Mouse (Mus musculus): ENCODE results near the gene Rsph4a.
"Not testable (repeated sequence)": the region's sequence is repeated elsewhere in the genome, so short reads cannot be mapped to it uniquely, and the experiment has no call there.

Gene Rsph4a

DNA sequence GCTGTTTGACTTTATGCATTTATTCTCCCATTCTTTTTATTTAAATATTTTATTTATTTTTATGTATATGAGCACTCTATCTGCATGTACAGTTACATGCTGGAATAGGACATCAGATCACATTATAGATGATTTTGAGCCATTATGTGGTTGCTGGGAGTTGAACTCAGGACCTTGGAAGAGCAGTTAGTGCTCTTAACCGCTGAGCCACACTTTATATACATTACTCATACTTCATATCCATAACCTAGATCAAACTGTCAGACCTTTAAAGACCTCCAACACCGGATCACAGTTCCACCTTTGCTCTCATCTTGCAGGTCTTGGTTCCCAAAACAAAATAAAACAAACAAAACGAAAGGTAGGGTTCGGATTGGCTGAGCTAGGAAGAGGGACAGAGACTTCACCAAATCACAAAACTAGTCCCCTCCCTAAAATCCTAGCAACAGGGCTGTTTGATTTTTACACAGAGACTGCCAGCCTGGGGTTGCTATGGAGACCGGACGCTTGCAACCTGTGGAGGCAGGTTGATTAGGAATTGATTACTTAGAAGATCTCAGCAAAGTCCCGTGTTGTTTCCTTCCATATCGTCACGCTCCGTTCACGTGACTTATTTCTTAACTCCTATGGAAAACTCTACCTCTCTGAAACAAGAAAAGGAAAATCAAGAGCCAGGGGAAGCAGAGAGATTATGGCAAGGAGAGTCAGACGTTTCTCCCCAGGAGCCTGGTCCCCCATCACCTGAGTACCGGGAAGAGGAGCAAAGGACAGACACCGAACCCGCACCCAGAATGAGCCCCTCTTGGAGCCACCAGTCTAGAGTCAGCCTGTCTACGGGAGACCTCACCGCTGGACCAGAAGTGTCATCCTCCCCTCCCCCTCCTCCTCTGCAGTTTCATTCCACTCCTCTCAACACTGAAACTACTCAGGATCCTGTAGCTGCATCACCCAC lies at the start of gene Rsph4a:
Gene Rsph4a (plus strand): TSS at position 582 of the 952 bp plus-strand sequence.
- peak; percentile 42 for DNase-seq

DNA sequence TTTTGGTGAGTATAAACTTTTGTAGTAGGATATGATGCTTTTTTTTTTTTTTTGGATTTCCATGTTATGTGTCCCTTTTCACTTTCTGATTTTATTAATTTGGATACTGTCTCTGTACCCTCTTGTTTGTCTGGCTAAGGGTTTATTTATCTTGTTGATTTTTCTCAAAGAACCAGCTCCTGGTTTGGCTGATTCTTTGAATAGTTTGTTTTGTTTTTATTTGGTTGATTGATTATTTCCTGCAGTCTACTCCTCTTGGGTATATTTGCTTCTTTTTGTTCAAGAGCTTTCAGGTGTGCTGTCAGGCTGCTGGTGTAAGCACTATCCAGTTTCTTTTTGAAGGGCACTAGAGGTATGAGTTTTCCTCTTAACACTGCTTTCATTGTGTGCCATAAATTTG lies 47.5 kb upstream of the Rsph4a start, which contains the start of gene Sult3a1:
Gene Sult3a1 (plus strand): TSS at position 301 of the 400 bp plus-strand sequence.
- no peak for DNase-seq

DNA sequence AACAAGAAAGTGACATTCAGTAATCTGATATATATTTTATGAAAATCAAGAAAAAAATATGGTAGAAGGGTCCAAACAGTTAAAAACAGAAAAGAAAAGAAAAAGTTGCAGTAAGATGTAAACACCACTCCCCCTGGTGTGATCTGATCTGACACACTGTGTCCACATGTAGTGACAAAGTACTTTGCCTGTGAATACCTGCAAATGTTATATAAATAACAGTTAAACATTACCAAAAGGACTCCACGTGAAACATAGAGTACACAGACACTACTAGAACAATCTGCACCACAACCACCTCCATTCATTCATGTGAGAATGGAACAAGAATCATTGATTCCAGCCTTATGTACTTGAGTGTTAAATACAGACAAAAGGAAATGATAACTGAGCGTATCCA lies 38.9 kb upstream of the Rsph4a start:
- no peak for DNase-seq

DNA sequence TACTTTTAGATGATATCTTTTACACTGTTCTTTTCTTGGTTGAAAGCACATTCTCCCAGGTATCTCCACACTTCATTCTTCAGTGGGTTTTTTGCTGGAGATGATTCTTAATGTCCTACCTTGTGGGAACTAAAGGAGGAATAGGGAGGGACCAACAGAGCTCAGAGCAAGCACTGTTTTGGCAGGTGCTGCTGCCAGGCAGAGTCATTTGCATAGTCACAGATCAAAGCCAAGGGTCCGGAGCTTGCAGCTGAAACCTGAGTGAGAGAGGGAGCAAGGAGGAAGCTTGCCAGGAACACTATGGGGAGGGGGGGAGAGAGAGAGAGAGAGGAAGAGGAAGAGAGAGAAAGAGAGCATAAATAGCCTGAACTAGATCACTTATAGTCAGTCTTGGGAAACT lies 34.5 kb upstream of the Rsph4a start:
- DNase-seq: no peak

DNA sequence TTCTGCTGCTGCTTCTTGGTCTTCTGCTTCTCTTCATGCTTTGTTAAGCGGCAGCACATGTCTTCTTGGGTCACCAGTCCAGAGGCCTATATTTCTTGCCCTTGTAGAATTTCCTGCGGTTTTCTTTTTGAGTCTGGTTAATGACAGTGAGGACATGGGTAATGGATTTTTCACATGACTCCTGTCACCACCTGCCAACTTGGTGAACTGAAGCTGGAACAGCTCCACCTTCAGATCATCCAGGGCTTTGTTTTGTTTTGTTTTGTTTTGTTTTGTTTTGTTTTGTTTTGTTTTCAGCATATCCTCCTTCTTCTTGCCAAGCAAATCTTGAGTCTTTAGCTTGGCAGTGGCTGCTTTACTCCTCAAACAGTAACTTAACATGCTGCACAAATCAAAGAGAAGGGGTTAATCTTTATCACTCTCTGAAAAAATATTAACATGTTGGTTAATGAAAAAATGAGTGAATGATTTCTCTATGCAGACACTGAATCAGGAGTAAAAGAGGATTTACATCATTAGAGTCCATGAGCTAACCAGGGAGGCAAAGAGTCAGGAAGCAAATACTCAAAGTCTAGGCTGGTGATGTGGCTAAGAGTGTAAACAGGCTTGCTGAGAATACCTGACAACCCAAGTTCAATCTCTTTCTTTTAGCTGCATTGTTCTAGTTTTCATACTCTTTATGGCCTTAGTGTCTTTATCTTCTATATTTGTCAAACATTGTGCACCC lies 32.1 kb upstream of the Rsph4a start:
- DNase-seq: peak; percentile 9

DNA sequence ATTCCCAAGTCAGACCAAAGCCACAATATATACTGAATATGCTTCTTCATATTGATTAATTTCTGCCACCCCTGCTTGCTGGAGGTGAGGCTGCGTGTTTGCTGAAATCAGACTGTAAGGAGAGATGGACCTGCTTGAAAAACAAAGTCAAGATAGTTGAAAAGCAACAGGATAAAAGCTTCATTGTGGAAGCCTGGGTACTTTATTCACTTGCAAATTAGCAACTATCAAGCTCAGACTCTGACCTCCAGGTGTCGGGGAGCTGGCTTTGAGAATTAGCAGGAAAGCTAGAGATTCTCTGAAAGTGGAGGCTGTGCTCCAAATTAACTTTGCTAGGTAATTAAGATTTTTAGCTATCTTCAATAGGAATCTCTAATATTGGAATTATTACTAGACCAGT lies 22.5 kb upstream of the Rsph4a start:
- DNase-seq: not testable (repeated sequence)

DNA sequence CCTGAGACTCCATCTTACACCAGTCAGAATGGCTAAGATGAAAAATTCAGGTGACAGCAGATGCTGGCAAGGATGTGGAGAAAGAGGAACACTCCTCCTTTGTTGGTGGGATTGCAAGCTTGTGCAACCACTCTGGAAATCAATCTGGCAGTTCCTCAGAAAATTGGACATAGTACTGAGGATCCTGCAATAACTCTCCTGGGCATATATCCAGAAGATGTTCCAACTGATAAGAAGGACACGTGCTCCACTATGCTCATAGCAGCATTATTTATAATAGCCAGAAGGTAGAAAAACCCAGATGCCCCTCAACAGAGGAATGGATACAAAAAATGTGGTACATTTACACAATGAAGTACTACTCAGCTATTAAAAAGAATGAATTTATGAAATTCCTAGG lies 3.4 kb upstream of the Rsph4a start:
- not testable (repeated sequence) for DNase-seq

DNA sequence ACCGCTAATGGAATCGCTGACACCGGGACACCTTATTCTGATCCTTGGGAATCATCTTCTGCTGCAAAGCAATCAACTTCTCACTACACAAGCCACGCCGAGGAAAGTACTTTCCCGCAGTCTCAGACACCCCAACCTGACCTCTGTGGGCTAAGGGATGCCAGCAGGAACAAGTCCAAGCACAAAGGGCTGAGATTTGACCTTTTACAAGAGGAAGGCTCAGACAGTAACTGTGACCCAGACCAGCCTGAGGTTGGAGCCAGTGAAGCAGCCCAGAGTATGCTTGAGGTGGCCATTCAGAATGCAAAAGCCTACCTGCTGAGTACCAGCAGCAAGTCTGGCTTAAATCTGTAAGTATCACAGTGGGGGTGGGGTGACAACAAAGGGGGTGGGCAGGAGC lies 578 bp downstream of the Rsph4a start:
- peak; percentile 1 for DNase-seq

DNA sequence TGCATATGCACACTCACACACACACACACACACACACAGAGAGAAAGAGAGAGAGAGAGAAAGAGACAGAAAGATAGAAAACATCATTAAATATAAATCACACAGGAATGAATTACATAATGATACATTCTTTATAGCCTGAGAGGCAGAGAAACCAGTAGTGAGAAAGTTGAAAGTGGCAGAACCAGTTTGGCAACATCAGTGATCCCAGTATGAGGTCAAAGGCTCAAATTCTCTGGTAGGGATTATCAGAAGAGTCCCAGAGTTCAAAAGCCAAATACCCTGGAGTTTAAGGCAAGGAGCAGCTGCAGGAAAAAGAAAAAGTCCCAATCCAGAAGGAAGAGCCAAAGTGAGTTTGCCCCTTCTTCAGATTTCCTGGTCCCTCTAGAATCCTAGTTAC lies 35.8 kb downstream of the Rsph4a start:
- DNase-seq: peak; percentile 7

DNA sequence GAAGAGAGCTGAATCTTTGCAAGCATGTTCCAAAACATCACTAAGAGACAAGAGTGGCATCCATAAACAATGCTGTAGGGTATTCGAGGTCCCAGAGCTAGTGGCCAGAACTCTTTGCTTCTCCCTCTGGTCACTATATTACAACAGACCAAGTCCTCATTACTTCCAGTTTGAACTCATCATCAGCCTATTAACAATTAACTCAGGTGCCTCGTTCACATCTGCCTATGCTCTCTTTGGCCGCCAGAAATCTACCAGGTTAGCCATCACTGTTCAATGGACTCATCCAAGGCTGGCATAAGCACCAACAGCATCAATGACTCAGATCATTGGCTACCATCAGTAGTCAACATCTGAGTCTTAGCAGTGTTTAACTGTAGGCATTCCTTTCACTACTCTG lies 40.5 kb downstream of the Rsph4a start:
- no peak for DNase-seq

DNA sequence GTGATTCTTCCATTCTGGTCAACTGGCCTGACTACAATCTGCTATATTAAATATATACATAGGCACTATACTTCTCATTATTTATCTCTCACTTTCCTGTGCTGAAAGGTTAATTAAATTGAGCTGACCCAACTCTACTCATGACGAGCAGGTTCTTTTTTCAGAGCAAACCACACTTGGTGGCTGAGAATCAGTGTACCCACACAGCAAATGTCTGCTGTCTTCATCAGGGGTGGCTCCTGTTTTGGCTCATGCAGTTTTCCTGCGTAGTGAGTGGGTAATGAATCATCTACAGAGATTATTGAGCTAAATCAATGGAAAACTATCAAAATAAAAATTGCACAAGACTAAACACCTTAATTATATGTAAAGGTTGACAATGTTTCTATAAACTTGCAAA lies 41.4 kb downstream of the Rsph4a start:
- no peak for DNase-seq

DNA sequence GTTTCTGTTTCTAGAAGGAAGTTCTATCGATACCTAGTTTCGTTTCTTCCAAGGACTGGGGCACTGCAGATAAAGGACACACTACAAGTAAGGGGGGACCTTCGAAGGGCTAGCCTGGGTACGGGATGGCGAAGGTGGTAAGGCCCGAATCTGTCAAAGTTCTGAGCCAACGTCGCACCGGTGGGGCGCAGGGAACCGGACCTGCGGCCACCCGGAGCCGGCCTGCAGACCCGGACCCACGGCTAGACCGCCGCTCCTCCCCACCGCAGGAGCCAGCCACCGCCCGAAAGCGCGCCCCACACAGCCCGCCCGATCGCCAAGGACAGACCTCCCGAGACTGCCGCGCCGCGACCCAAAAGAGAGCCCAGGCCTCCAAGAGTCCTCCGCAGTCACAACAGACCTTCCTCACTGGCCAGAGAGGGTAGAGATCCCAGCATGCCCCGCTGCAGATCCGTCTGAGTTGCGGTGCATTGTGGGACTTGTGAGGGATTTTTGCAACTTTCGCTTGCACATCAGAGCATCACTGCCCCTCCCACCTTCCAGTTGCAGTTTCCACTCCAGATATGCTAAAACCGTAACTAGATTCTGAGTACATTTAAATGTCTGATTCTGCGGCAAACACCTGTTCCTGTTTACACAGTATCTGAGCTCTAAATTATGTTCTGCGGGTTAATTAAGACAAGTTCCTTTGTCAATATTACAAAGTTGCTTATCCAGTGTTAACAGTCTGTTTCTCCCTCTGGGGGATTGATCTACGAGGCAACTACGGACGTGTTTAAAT lies 46.1 kb downstream of the Rsph4a start, which contains the start of gene Zup1:
Gene Zup1 (minus strand): TSS at position 467 of the 781 bp plus-strand sequence.
- DNase-seq: peak; percentile 91

DNA sequence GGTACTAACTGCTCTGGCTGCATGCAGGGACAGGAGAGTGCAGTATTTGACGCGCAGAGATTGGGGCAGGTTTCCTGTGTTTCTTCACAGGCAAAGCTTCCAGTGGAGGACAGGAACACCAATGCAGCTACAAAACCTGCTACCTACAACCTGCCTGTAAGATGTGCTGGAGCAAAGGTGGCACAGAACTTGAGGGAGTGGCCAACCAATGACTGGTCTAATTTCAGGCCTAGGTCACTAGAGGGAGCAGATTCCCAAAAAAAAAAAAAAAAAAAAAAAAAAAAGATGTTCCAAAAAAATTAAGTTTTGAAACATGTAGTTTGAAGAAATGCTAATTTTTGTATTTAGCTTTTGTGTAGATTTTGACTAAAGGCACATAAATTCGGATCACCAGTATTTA lies 47.6 kb downstream of the Rsph4a start:
- no peak for DNase-seq
